Mouse (Mus musculus) heart, adult 2 months (tissue): ENCODE results near the gene Rbm10. TPM values are rescaled to one million over a fixed set of nuclear protein-coding genes. Genes with fewer than 3 reads are reported as not detected.

Experiments
- DNase-seq, 2 experiments: peaks; one replicate each; pipeline ENCODE4 v3.0.0; 2021
- H3K27ac ChIP-seq: fragments of 200-600 bp; 2 replicates; pipeline ENCODE4 v1.8.1; 2022
- H3K27me3 ChIP-seq: fragments of 200-500 bp; 2 replicates; pipeline ENCODE4 v1.6.1; 2012; ENCODE audit warnings: mild to moderate bottlenecking, low read length, inconsistent platforms, mixed read lengths; ENCODE audit not compliant: control insufficient read depth, insufficient read depth
- H3K36me3 ChIP-seq: fragments of 200-500 bp; 2 replicates; pipeline ENCODE4 v1.6.1; 2012; ENCODE audit warnings: low read length, inconsistent platforms; ENCODE audit not compliant: control insufficient read depth, insufficient read depth
- H3K4me1 ChIP-seq: fragments of 200-500 bp; 2 replicates; pipeline ENCODE4 v1.6.1; 2011; ENCODE audit warnings: low read length; ENCODE audit not compliant: control insufficient read depth, insufficient read depth
- H3K4me3 ChIP-seq: fragments of 200-600 bp; 2 replicates; pipeline ENCODE4 v1.8.1; 2022
- H3K79me2 ChIP-seq: fragments of 200-500 bp; replicated peaks from 2 replicates; pipeline ENCODE4 v1.6.1; 2012; ENCODE audit warnings: mild to moderate bottlenecking, inconsistent platforms, low read length, moderate library complexity, mixed read lengths; ENCODE audit not compliant: control insufficient read depth, insufficient read depth
- H3K9ac ChIP-seq: fragments of 200-500 bp; 2 replicates; pipeline ENCODE4 v1.6.1; 2012; ENCODE audit warnings: low read depth, mild to moderate bottlenecking, control low read depth, inconsistent platforms, low read length, mixed read lengths
- CTCF ChIP-seq: fragments of 200-600 bp; IDR thresholded peaks from 2 replicates; pipeline ENCODE4 v1.8.1; 2022; ENCODE audit warnings: antibody characterized with exemption, mild to moderate bottlenecking, moderate library complexity
- EP300 ChIP-seq: fragments of 200-500 bp; IDR thresholded peaks from 2 replicates; pipeline ENCODE4 v1.6.1; 2011; ENCODE audit warnings: low read depth, low read length, control low read depth; ENCODE audit not compliant: insufficient read depth
- POLR2A ChIP-seq: fragments of 200-500 bp; IDR thresholded peaks from 2 replicates; pipeline ENCODE4 v1.6.1; 2011; ENCODE audit warnings: mild to moderate bottlenecking, low read depth, low read length, control low read depth; ENCODE audit not compliant: insufficient read depth
- WGBS: fragments of 180-500 bp; shearing (Covaris S2); methylation state at CpG from one replicate; pipeline ENCODE4 v1.1.7; 2018; 5-methylcytosine and 5-hydroxymethylcytosine counted together
- intact Hi-C: fragments of 180-260 bp; cut with DNase I; formaldehyde crosslinking; loops from one replicate; pipeline ENCODE4 v1.15.1; 2025
- polyA plus RNA-seq: library from polyadenylated mRNA; depleted of rRNA; stranded (reverse); fragments of >200 nt; gene quantifications from 2 replicates; pipeline ENCODE4 v1.2.3, GENCODE M21; 2012
- total RNA-seq, 2 experiments: library from RNA; stranded (reverse); gene quantifications; 2 replicates each; pipeline ENCODE4 v1.2.3; 2021

The Rbm10 gene
- total and polyA plus RNA-seq, 3 experiments, result 18.9 to 22.3 (median 19.3) TPM

- 17% methylated on average over 27 of the region's 27 CpGs for WGBS
- no peaks in the 10 kb centered on the region for H3K79me2 ChIP-seq
Observed at GRCm38 (mm10) chrX:20658026-20658652, 40.8 kb downstream of the Rbm10 start, which contains the start of gene Uba1. TSS of gene Uba1 (plus strand) at chrX:20658326.

GRCm38 (mm10) chrX:20658891-20659406 is 41.6 kb downstream of the Rbm10 start:
- Histone ChIP-seq H3K36me3 (peaks cover 1% of the 10 kb centered on the region), H3K79me2 (no peaks in the 10 kb centered on the region), H3K27ac (peak overlapping the region; percentile 81), H3K27me3 (no peaks in the 10 kb centered on the region), H3K4me1 (no peaks in the 10 kb centered on the region), H3K9ac (peak overlapping the region; percentile 68), H3K4me3 (peak overlapping the region; percentile 45)
- WGBS, result 11% methylated on average over 24 of the region's 24 CpGs
- DNase-seq, result peak; percentile 6 to 37
- intact Hi-C loops, result no loop called here
- TF ChIP-seq CTCF (no peak), EP300 (no peak), POLR2A (no peak)

More at GRCm38 (mm10) chrX:20658026-20658652, 40.8 kb downstream of the Rbm10 start, which contains the start of gene Uba1:
- Histone ChIP-seq H3K4me1 (no peaks in the 10 kb centered on the region), H3K27ac (peak within 1 kb of the TSS; percentile 81), H3K36me3 (no peaks in the 10 kb centered on the region), H3K27me3 (no peaks in the 10 kb centered on the region), H3K9ac (peak within 1 kb of the TSS; percentile 68), H3K4me3 (peak within 1 kb of the TSS; percentile 45)
- TF ChIP-seq EP300 (no peak), POLR2A (peak; percentile 59), CTCF (no peak)
- intact Hi-C loops, result no loop called here
- DNase-seq, result peak; percentile 82 to 83

DNA sequence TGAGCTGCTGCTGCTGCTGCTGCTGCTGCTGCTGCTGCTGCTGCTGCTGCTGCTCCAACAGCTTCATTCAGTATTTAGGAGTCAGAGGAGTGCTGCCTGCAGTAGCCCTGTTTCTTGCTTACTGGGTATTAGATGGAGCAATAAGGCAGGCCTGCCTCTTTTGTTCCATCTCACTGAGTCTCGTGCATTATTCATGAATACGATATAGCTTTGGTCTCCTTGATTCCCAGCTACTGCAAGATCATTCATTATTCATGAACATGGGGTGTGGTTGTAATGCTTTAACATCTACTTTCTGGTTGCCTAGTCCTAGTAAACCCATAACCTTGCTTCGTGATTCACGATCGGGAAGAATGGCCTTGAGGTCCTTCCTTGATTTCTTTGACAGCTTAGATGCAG is 45.0 kb downstream of the Rbm10 start:
- no peaks in the 10 kb centered on the region for H3K79me2 ChIP-seq
- H3K4me3 ChIP-seq, result no peak overlapping the region
- peaks cover 22% of the 10 kb centered on the region for H3K36me3 ChIP-seq
- no peak for DNase-seq
- intact Hi-C loops, result loop anchor here (2.0 to 5.0 kb wide), 4 partner anchors 45 to 285 kb away; partner anchors contain the start of genes Ndufb11 and Rbm10
- no peak overlapping the region for H3K9ac ChIP-seq
- no peak for TF ChIP-seq EP300
- WGBS, result 29% methylated on average over 5 of the region's 5 CpGs
- H3K27me3 ChIP-seq, result no peaks in the 10 kb centered on the region
- H3K4me1 ChIP-seq, result peaks cover 2% of the 10 kb centered on the region; the same call in 1 of the 2 replicates
- no peak overlapping the region for H3K27ac ChIP-seq

DNA sequence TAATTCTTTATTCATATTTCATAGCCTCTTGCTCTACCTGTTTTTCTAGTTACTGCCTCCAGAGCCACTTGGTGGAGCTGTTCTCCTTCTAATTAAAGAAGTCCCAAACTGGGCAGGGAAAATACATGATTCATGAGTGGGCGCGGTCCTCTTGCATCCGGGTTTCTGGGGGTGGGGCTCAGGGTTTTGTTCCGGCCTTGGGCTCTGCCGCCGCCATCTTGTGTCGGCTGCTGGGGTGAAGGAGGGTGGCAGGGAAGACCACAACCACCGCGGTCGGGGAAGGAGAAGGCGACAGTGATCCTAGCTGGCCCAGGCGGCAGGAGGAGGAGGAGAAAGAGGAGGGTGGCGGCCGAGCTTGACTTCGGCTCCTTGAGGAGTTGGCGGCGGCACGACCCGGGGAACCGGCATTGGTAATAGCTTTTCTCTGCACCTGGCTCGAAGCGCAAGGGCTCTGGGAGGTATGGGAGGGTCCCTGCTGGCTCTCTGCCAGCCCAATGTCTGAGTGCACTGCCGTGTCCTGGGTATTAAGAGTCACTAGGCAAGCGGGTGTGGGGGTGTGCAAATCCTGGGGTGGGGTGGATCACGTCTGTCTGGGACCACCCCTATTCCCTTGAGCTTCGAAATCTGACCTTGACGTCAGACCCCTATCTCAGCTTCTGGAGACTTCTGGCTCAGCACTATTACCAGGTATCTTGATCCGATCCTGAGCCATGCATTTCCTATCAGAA is 45.6 kb downstream of the Rbm10 start:
- 21% methylated on average over 26 of the region's 28 CpGs for WGBS
- H3K36me3 ChIP-seq, result peaks cover 24% of the 10 kb centered on the region
- peak overlapping the region; percentile 90 for H3K27ac ChIP-seq
- peaks cover 2% of the 10 kb centered on the region; the same call in 1 of the 2 replicates for H3K4me1 ChIP-seq
- no peaks in the 10 kb centered on the region for H3K27me3 ChIP-seq
- TF ChIP-seq POLR2A (peak; percentile 78), EP300 (0 out of 2 replicates have a peak, but pooled peaks have one; percentile 45), CTCF (peak; percentile 77)
- no peaks in the 10 kb centered on the region for H3K79me2 ChIP-seq
- H3K4me3 ChIP-seq, result peak overlapping the region; percentile 73
- DNase-seq, result peak; percentile 82 to 88
- intact Hi-C loops, result loop anchor here (1.0 to 5.0 kb wide), 5 partner anchors 24 to 284 kb away; partner anchors contain the start of genes Cdk16, Ndufb11 and Rbm10
- peak overlapping the region; percentile 84 for H3K9ac ChIP-seq

- Histone ChIP-seq H3K79me2 (no peaks in the 10 kb centered on the region), H3K36me3 (peaks cover 24% of the 10 kb centered on the region), H3K9ac (peak overlapping the region; percentile 84), H3K4me1 (peaks cover 2% of the 10 kb centered on the region; the same call in 1 of the 2 replicates), H3K27ac (peak overlapping the region; percentile 90), H3K4me3 (peak overlapping the region; percentile 73), H3K27me3 (no peaks in the 10 kb centered on the region)
- DNase-seq, result no peak
- intact Hi-C loops, result loop anchor here (1.0 to 5.0 kb wide), 5 partner anchors 24 to 284 kb away; partner anchors contain the start of genes Cdk16, Ndufb11 and Rbm10
- 21% methylated on average over 9 of the region's 9 CpGs for WGBS
- TF ChIP-seq POLR2A, result no peak
Observed at GRCm38 (mm10) chrX:20663444-20663790, 46.1 kb downstream of the Rbm10 start.
